Mouse (Mus musculus) limb, embryonic 14.5 days (tissue): ENCODE data around the gene Ubap1. TPM values are rescaled to one million over a fixed set of nuclear protein-coding genes. Genes with fewer than 3 reads are reported as not detected.
A peak's percentile ranks its signal among the peaks of the same experiment; 100 is the strongest.

ENCODE experiments used
- ATAC-seq: fragments of 200-750 bp; cut with Nextera tagmentation; 2 replicates; pipeline ENCODE4 v1.8.0; 2017; ENCODE audit warnings: low read depth, moderate number of reproducible peaks, moderate TSS enrichment; ENCODE audit not compliant: low FRiP score
- DNase-seq: peaks from one replicate; pipeline ENCODE4 v3.0.0-alpha.2; 2015; ENCODE audit warnings: low spot score
- H3K27ac ChIP-seq: fragments of 300-500 bp; sonication (generic); replicated peaks from 2 replicates; pipeline ENCODE4 v1.5.1; 2014; ENCODE audit warnings: low read depth, mild to moderate bottlenecking, low read length, moderate library complexity, mixed read lengths
- H3K27me3 ChIP-seq: fragments of 300-500 bp; sonication (generic); 2 replicates; pipeline ENCODE4 v1.6.1; 2014; ENCODE audit warnings: low read length, mixed read lengths; ENCODE audit not compliant: control insufficient read depth, insufficient read depth
- H3K36me3 ChIP-seq: fragments of 300-500 bp; sonication (generic); 2 replicates; pipeline ENCODE4 v1.6.1; 2014; ENCODE audit warnings: mild to moderate bottlenecking, low read length, moderate library complexity, mixed read lengths; ENCODE audit not compliant: control insufficient read depth, insufficient read depth
- H3K4me1 ChIP-seq: fragments of 300-500 bp; sonication (generic); 2 replicates; pipeline ENCODE4 v1.6.1; 2014; ENCODE audit warnings: antibody characterized with exemption, low read length, mixed read lengths; ENCODE audit not compliant: control insufficient read depth, insufficient read depth
- H3K4me2 ChIP-seq: fragments of 300-500 bp; sonication (generic); replicated peaks from 2 replicates; pipeline ENCODE4 v1.6.1; 2014; ENCODE audit warnings: low read depth, mild to moderate bottlenecking, low read length, moderate library complexity; ENCODE audit not compliant: severe bottlenecking
- H3K4me3 ChIP-seq: fragments of 300-500 bp; sonication (generic); replicated peaks from 2 replicates; pipeline ENCODE4 v1.5.1; 2014; ENCODE audit warnings: low read length
- H3K9ac ChIP-seq: fragments of 300-500 bp; sonication (generic); 2 replicates; pipeline ENCODE4 v1.6.1; 2014; ENCODE audit warnings: mild to moderate bottlenecking, low read depth, low read length, moderate library complexity; ENCODE audit not compliant: severe bottlenecking
- H3K9me3 ChIP-seq: fragments of 300-500 bp; sonication (generic); 2 replicates; pipeline ENCODE4 v1.6.1; 2016; ENCODE audit warnings: low read length; ENCODE audit not compliant: control insufficient read depth
- POLR2A ChIP-seq: fragments of 200-500 bp; IDR thresholded peaks from 2 replicates; pipeline ENCODE4 v1.8.0; 2012; ENCODE audit warnings: inconsistent platforms, mild to moderate bottlenecking, moderate library complexity, borderline replicate concordance; ENCODE audit not compliant: insufficient read depth, insufficient read length; ENCODE audit errors: extremely low read depth
- WGBS: fragments of 180-500 bp; shearing (Covaris S2); extraction: QIAGEN DNeasy Blood & Tissue Kit; methylation state at CpG from one replicate; pipeline ENCODE4 v1.1.7; 2014; 5-methylcytosine and 5-hydroxymethylcytosine counted together
- polyA plus RNA-seq, 2 experiments: library from polyadenylated mRNA; depleted of rRNA in 1 of 2; stranded (reverse) in 1 of 2; unstranded in 1 of 2; fragments of >200 nt; fragmentation: Nextera tagmentation in 1 of 2; extraction: Ambion mirVana in 1 of 2; gene quantifications; 2 replicates each; pipeline versions ENCODE4 v1.2.1 to v1.2.3; 2012 to 2014

The Ubap1 gene
- polyA plus RNA-seq, 2 experiments: 48.3 to 51.4 TPM

- 17% methylated on average over 14 of the region's 14 CpGs for WGBS
- no peak for TF ChIP-seq POLR2A
- peak overlapping the region; percentile 96 for H3K9ac ChIP-seq
- H3K27ac ChIP-seq: peak overlapping the region; percentile 97
- peaks cover 13% of the 10 kb centered on the region for H3K4me1 ChIP-seq
- H3K9me3 ChIP-seq: no peaks in the 10 kb centered on the region
- ATAC-seq: no peak
- DNase-seq: no peak
- H3K36me3 ChIP-seq: peaks cover 39% of the 10 kb centered on the region
- H3K4me3 ChIP-seq: peak overlapping the region; percentile 100
- H3K27me3 ChIP-seq: no peaks in the 10 kb centered on the region
- peak overlapping the region; percentile 83 for H3K4me2 ChIP-seq
These were observed 35.1 kb upstream of the Ubap1 start for GRCm38 (mm10) chr4:41313722-41314121.

GRCm38 (mm10) chr4:41314141-41315129, 34.4 kb upstream of the Ubap1 start, which contains the start of gene Dcaf12:
Gene Dcaf12, minus strand, starts transcription at chr4:41314889.
- Histone ChIP-seq H3K36me3 (peaks cover 36% of the 10 kb centered on the region), H3K4me3 (peak within 1 kb of the TSS; percentile 100), H3K4me2 (peak within 1 kb of the TSS; percentile 83), H3K27me3 (no peaks in the 10 kb centered on the region), H3K9ac (peak within 1 kb of the TSS; percentile 96), H3K27ac (peak within 1 kb of the TSS; percentile 97), H3K4me1 (peaks cover 13% of the 10 kb centered on the region), H3K9me3 (no peaks in the 10 kb centered on the region)
- peak; percentile 63; the same call in 1 of the 2 replicates for TF ChIP-seq POLR2A
- WGBS: under 1% methylated on average over 70 of the region's 70 CpGs
- DNase-seq (peak; percentile 94), ATAC-seq (peak; percentile 97)

- peak overlapping the region; percentile 97 for H3K27ac ChIP-seq
- H3K27me3 ChIP-seq: no peaks in the 10 kb centered on the region
- TF ChIP-seq POLR2A: no peak
- H3K9ac ChIP-seq: peak overlapping the region; percentile 96
- H3K4me1 ChIP-seq: peaks cover 13% of the 10 kb centered on the region
- no peaks in the 10 kb centered on the region for H3K9me3 ChIP-seq
- peak; percentile 29 for DNase-seq
- H3K4me3 ChIP-seq: peak overlapping the region; percentile 100
- peaks cover 28% of the 10 kb centered on the region for H3K36me3 ChIP-seq
- H3K4me2 ChIP-seq: peak overlapping the region; percentile 83
- WGBS: 54% methylated on average over 8 of the region's 8 CpGs
- no peak for ATAC-seq
These were observed 33.6 kb upstream of the Ubap1 start for GRCm38 (mm10) chr4:41315173-41315572.

- WGBS: 91% methylated on average over 5 of the region's 5 CpGs
- no peaks in the 10 kb centered on the region for H3K36me3 ChIP-seq
- H3K27me3 ChIP-seq: no peaks in the 10 kb centered on the region
- DNase-seq (no peak), ATAC-seq (no peak)
- H3K4me2 ChIP-seq: no peak overlapping the region
- no peak for TF ChIP-seq POLR2A
- H3K9me3 ChIP-seq: no peaks in the 10 kb centered on the region
- no peak overlapping the region for H3K4me3 ChIP-seq
- no peak overlapping the region for H3K27ac ChIP-seq
- H3K9ac ChIP-seq: no peak overlapping the region
- H3K4me1 ChIP-seq: peaks cover 9% of the 10 kb centered on the region
These were observed 30.5 kb upstream of the Ubap1 start for GRCm38 (mm10) chr4:41318267-41318666.

GRCm38 (mm10) chr4:41320971-41321370, 27.8 kb upstream of the Ubap1 start:
- 84% methylated on average over 4 of the region's 4 CpGs for WGBS
- H3K27ac ChIP-seq: no peak overlapping the region
- H3K4me2 ChIP-seq: no peak overlapping the region
- no peak for ATAC-seq
- no peaks in the 10 kb centered on the region for H3K9me3 ChIP-seq
- DNase-seq: no peak
- no peaks in the 10 kb centered on the region for H3K4me1 ChIP-seq
- no peak overlapping the region for H3K4me3 ChIP-seq
- H3K9ac ChIP-seq: no peak overlapping the region
- no peak for TF ChIP-seq POLR2A
- H3K36me3 ChIP-seq: no peaks in the 10 kb centered on the region
- H3K27me3 ChIP-seq: no peaks in the 10 kb centered on the region
